Mouse (Mus musculus) layer of hippocampus, adult 2 months (tissue): Measurements from ENCODE around the gene Sp4. TPM values are rescaled to one million over a fixed set of nuclear protein-coding genes. Genes with fewer than 3 reads are reported as not detected.

ENCODE experiments used
- DNase-seq, 2 experiments: peaks; one replicate each; pipeline ENCODE4 v3.0.0; 2022; ENCODE audit warnings: low spot score in 2 of 2
- H3K27ac ChIP-seq: fragments of 200-600 bp; 2 replicates; pipeline ENCODE4 v1.8.1; 2022
- H3K4me3 ChIP-seq: fragments of 200-600 bp; 2 replicates; pipeline ENCODE4 v1.8.1; 2022; ENCODE audit warnings: mild to moderate bottlenecking
- CTCF ChIP-seq: fragments of 200-600 bp; conservative IDR thresholded peaks from 2 replicates; pipeline ENCODE4 v1.8.1; 2022; ENCODE audit warnings: antibody characterized with exemption, mild to moderate bottlenecking, moderate library complexity
- total RNA-seq, 2 experiments: library from RNA; stranded (reverse); gene quantifications; 2 replicates each; pipeline ENCODE4 v1.2.3; 2021

Gene Sp4
- total RNA-seq, 2 experiments from 2014 or later = 25.6 to 29.9 TPM

- TF ChIP-seq CTCF = no peak
- Histone ChIP-seq H3K27ac (no peak overlapping the region), H3K4me3 (no peak overlapping the region)
- no peak for DNase-seq
Observed at GRCm38 (mm10) chr12:118220062-118220461, 81.2 kb downstream of the Sp4 start.

GRCm38 (mm10) chr12:118212163-118212562 is 89.1 kb downstream of the Sp4 start:
- no peak for DNase-seq
- Histone ChIP-seq H3K4me3 (no peak overlapping the region), H3K27ac (no peak overlapping the region)
- TF ChIP-seq CTCF = no peak

GRCm38 (mm10) chr12:118198386-118199093 is 102.7 kb downstream of the Sp4 start, which contains the start of gene Dnah11:
TSS of gene Dnah11 (minus strand) at chr12:118199043.
- no peak within 1 kb of the TSS for H3K27ac ChIP-seq
- no peak; the same call in 1 of the 2 replicates for TF ChIP-seq CTCF
- peak within 1 kb of the TSS; percentile 56 for H3K4me3 ChIP-seq
- peak; percentile 4 to 42 for DNase-seq

- no peak overlapping the region for H3K4me3 ChIP-seq
- DNase-seq = no peak
- no peak for TF ChIP-seq CTCF
- no peak overlapping the region for H3K27ac ChIP-seq
Observed at GRCm38 (mm10) chr12:118196583-118196982, 104.7 kb downstream of the Sp4 start.

GRCm38 (mm10) chr12:118189535-118189934 is 111.7 kb downstream of the Sp4 start:
- DNase-seq = no peak
- no peak overlapping the region for H3K27ac ChIP-seq
- TF ChIP-seq CTCF = no peak

GRCm38 (mm10) chr12:118187663-118188062 is 113.6 kb downstream of the Sp4 start:
- DNase-seq = no peak
- H3K27ac ChIP-seq = no peak overlapping the region
- no peak overlapping the region for H3K4me3 ChIP-seq
- TF ChIP-seq CTCF = no peak

More at GRCm38 (mm10) chr12:118189535-118189934, 111.7 kb downstream of the Sp4 start:
- H3K4me3 ChIP-seq = no peak overlapping the region

GRCm38 (mm10) chr12:118186881-118187489 is 114.3 kb downstream of the Sp4 start:
- H3K27ac ChIP-seq = no peak overlapping the region
- H3K4me3 ChIP-seq = no peak overlapping the region
- no peak for TF ChIP-seq CTCF
- no peak for DNase-seq

GRCm38 (mm10) chr12:118186120-118186880 is 114.9 kb downstream of the Sp4 start:
- no peak for TF ChIP-seq CTCF
- no peak for DNase-seq
- no peak overlapping the region for H3K4me3 ChIP-seq
- no peak overlapping the region for H3K27ac ChIP-seq

Other genes with a start within 250 kb of the Sp4 start
- 1 to 10 TPM in 1 of 2 experiments, under 1 TPM in 1; 0.97 to 1.1 TPM for gene Dnah11, start 102.4 kb downstream of the Sp4 start, total RNA-seq